Mouse (Mus musculus): ENCODE data around the gene Gkap1. TPM values are rescaled to one million over a fixed set of nuclear protein-coding genes. Genes with fewer than 3 reads are reported as not detected.

Gkap1 gene
- total RNA-seq (2018; cell fraction: chromatin; rRNA removed) = 10 to 100 TPM; 15.5 to 44.4 (median 28.6) TPM
- total RNA-seq (2018; cell fraction: cytosol; rRNA removed) = 10 to 100 TPM; 10.4 to 24.3 (median 16.6) TPM
- 10 to 100 TPM in 23 of 26 experiments, 1 to 10 TPM in 3; 8.1 to 36.0 (median 17.0) TPM for total RNA-seq (2018; cell fraction: nucleus; rRNA removed)
- polyA plus RNA-seq (2018) = 19.3 to 36.5 TPM (median 25.1 TPM) in 3 replicates

GRCm38 (mm10) chr13:58275599-58275998, at the start of gene Gkap1:
Gkap1 (minus strand) TSS chr13:58275699.
- no peaks in the 10 kb centered on the region for H3K79me2 ChIP-seq (ENCODE audit: inconsistent target)
- no peaks in the 10 kb centered on the region for H3K36me3 ChIP-seq (ENCODE audit: inconsistent target)
- H3K4me3 ChIP-seq (ENCODE audit: inconsistent target) = peak within 1 kb of the TSS; percentile 23
- 87% methylated on average over 7 of the region's 8 CpGs for WGBS (ENCODE audit: missing documents)
- H3K27ac ChIP-seq = no peak within 1 kb of the TSS

- Histone ChIP-seq H3K4me3 (ENCODE audit: inconsistent target) (no peak overlapping the region), H3K36me3 (ENCODE audit: inconsistent target) (no peaks in the 10 kb centered on the region), H3K79me2 (ENCODE audit: inconsistent target) (no peaks in the 10 kb centered on the region), H3K27ac (no peak overlapping the region)
- 88% methylated on average over 2 of the region's 2 CpGs for WGBS (ENCODE audit: missing documents)
Measured at GRCm38 (mm10) chr13:58317768-58318167, 42.3 kb upstream of the Gkap1 start.

- 90% methylated on average over 6 of the region's 6 CpGs for WGBS (ENCODE audit: missing documents)
- H3K79me2 ChIP-seq (ENCODE audit: inconsistent target) = no peaks in the 10 kb centered on the region
- H3K4me3 ChIP-seq (ENCODE audit: inconsistent target) = no peak overlapping the region
- H3K27ac ChIP-seq = no peak overlapping the region
- H3K36me3 ChIP-seq (ENCODE audit: inconsistent target) = no peaks in the 10 kb centered on the region
Measured at GRCm38 (mm10) chr13:58314991-58315390, 39.5 kb upstream of the Gkap1 start.

GRCm38 (mm10) chr13:58313758-58314157, 38.3 kb upstream of the Gkap1 start:
- no peak overlapping the region for H3K4me3 ChIP-seq (ENCODE audit: inconsistent target)
- no peak overlapping the region for H3K27ac ChIP-seq
- no peaks in the 10 kb centered on the region for H3K36me3 ChIP-seq (ENCODE audit: inconsistent target)
- 89% methylated on average over 3 of the region's 3 CpGs for WGBS (ENCODE audit: missing documents)
- no peaks in the 10 kb centered on the region for H3K79me2 ChIP-seq (ENCODE audit: inconsistent target)

- Histone ChIP-seq H3K36me3 (ENCODE audit: inconsistent target) (no peaks in the 10 kb centered on the region), H3K79me2 (ENCODE audit: inconsistent target) (no peaks in the 10 kb centered on the region), H3K27ac (no peak overlapping the region), H3K4me3 (ENCODE audit: inconsistent target) (no peak overlapping the region)
- WGBS (ENCODE audit: missing documents) = 90% methylated on average over 3 of the region's 3 CpGs
Measured at GRCm38 (mm10) chr13:58311351-58311750, 35.9 kb upstream of the Gkap1 start.

GRCm38 (mm10) chr13:58309499-58309898, 34.0 kb upstream of the Gkap1 start:
- Histone ChIP-seq H3K36me3 (ENCODE audit: inconsistent target) (no peaks in the 10 kb centered on the region), H3K79me2 (ENCODE audit: inconsistent target) (no peaks in the 10 kb centered on the region), H3K27ac (no peak overlapping the region), H3K4me3 (ENCODE audit: inconsistent target) (no peak overlapping the region)
- WGBS (ENCODE audit: missing documents) = 88% methylated on average over 8 of the region's 8 CpGs

- 91% methylated on average over 5 of the region's 5 CpGs for WGBS (ENCODE audit: missing documents)
Measured at GRCm38 (mm10) chr13:58307453-58307852, 32.0 kb upstream of the Gkap1 start.

GRCm38 (mm10) chr13:58305230-58305629, 29.7 kb upstream of the Gkap1 start:
- Histone ChIP-seq H3K4me3 (ENCODE audit: inconsistent target) (no peak overlapping the region), H3K79me2 (ENCODE audit: inconsistent target) (no peaks in the 10 kb centered on the region), H3K36me3 (ENCODE audit: inconsistent target) (no peaks in the 10 kb centered on the region), H3K27ac (no peak overlapping the region)
- WGBS (ENCODE audit: missing documents) = 57% methylated on average over 1 of the region's 2 CpGs

More at GRCm38 (mm10) chr13:58307453-58307852, 32.0 kb upstream of the Gkap1 start:
- Histone ChIP-seq H3K79me2 (ENCODE audit: inconsistent target) (no peaks in the 10 kb centered on the region), H3K27ac (no peak overlapping the region), H3K4me3 (ENCODE audit: inconsistent target) (no peak overlapping the region), H3K36me3 (ENCODE audit: inconsistent target) (no peaks in the 10 kb centered on the region)

GRCm38 (mm10) chr13:58302421-58303145, 27.1 kb upstream of the Gkap1 start:
- no peak overlapping the region for H3K4me3 ChIP-seq (ENCODE audit: inconsistent target)
- H3K79me2 ChIP-seq (ENCODE audit: inconsistent target) = no peaks in the 10 kb centered on the region
- H3K36me3 ChIP-seq (ENCODE audit: inconsistent target) = no peaks in the 10 kb centered on the region
- WGBS (ENCODE audit: missing documents) = 87% methylated on average over 9 of the region's 9 CpGs
- H3K27ac ChIP-seq = no peak overlapping the region

GRCm38 (mm10) chr13:58301961-58302360, 26.5 kb upstream of the Gkap1 start:
- 92% methylated on average over 6 of the region's 6 CpGs for WGBS (ENCODE audit: missing documents)
- H3K36me3 ChIP-seq (ENCODE audit: inconsistent target) = no peaks in the 10 kb centered on the region

GRCm38 (mm10) chr13:58298756-58299155, 23.3 kb upstream of the Gkap1 start:
- Histone ChIP-seq H3K79me2 (ENCODE audit: inconsistent target) (no peaks in the 10 kb centered on the region), H3K27ac (no peak overlapping the region), H3K4me3 (ENCODE audit: inconsistent target) (no peak overlapping the region), H3K36me3 (ENCODE audit: inconsistent target) (no peaks in the 10 kb centered on the region)
- WGBS (ENCODE audit: missing documents) = 77% methylated on average over 3 of the region's 3 CpGs

More at GRCm38 (mm10) chr13:58301961-58302360, 26.5 kb upstream of the Gkap1 start:
- Histone ChIP-seq H3K4me3 (ENCODE audit: inconsistent target) (no peak overlapping the region), H3K27ac (no peak overlapping the region), H3K79me2 (ENCODE audit: inconsistent target) (no peaks in the 10 kb centered on the region)

- Histone ChIP-seq H3K36me3 (ENCODE audit: inconsistent target) (no peaks in the 10 kb centered on the region), H3K4me3 (ENCODE audit: inconsistent target) (no peak overlapping the region), H3K79me2 (ENCODE audit: inconsistent target) (no peaks in the 10 kb centered on the region), H3K27ac (no peak overlapping the region)
- 77% methylated on average over 3 of the region's 3 CpGs for WGBS (ENCODE audit: missing documents)
Measured at GRCm38 (mm10) chr13:58295582-58295981, 20.1 kb upstream of the Gkap1 start.

- no peak overlapping the region for H3K27ac ChIP-seq
- no peaks in the 10 kb centered on the region for H3K36me3 ChIP-seq (ENCODE audit: inconsistent target)
- no peaks in the 10 kb centered on the region for H3K79me2 ChIP-seq (ENCODE audit: inconsistent target)
- 53% methylated on average over 5 of the region's 5 CpGs for whole genome bisulfite sequencing (ENCODE audit: missing documents)
- no peak overlapping the region for H3K4me3 ChIP-seq (ENCODE audit: inconsistent target)
Measured at GRCm38 (mm10) chr13:58292811-58293210, 17.3 kb upstream of the Gkap1 start.

GRCm38 (mm10) chr13:58289308-58289707, 13.8 kb upstream of the Gkap1 start:
- H3K27ac ChIP-seq = no peak overlapping the region
- WGBS (ENCODE audit: missing documents) = 93% methylated on average over 1 of the region's 1 CpGs
- no peaks in the 10 kb centered on the region for H3K79me2 ChIP-seq (ENCODE audit: inconsistent target)
- H3K36me3 ChIP-seq (ENCODE audit: inconsistent target) = no peaks in the 10 kb centered on the region
- H3K4me3 ChIP-seq (ENCODE audit: inconsistent target) = no peak overlapping the region

GRCm38 (mm10) chr13:58287822-58288221, 12.3 kb upstream of the Gkap1 start:
- no peak overlapping the region for H3K27ac ChIP-seq
- WGBS (ENCODE audit: missing documents) = 23% methylated on average over 13 of the region's 13 CpGs
- H3K79me2 ChIP-seq (ENCODE audit: inconsistent target) = no peaks in the 10 kb centered on the region
- H3K36me3 ChIP-seq (ENCODE audit: inconsistent target) = no peaks in the 10 kb centered on the region
- no peak overlapping the region for H3K4me3 ChIP-seq (ENCODE audit: inconsistent target)

All from macrophage (primary cell).